ENCODE assay signal across 8 mouse cellular contexts in genomic region chr2:110229143-110230087, GRCm38 (mm10).
DNase-seq lines count a peak whose midpoint lies in the region; ATAC-seq and TF ChIP-seq lines count a peak whose summit lies in the region.

No protein-coding gene starts in this region.

- TF ChIP-seq CTCF in liver, adult 2 months (IDR thresholded peaks at IDR 0.05; ENCODE audit: low read depth, low read length), result peak; percentile 37; the same call in 1 of the 2 replicates
- TF ChIP-seq CTCF in left cerebral cortex, adult 2 months (IDR thresholded peaks at IDR 0.05), result peak; percentile 83
- TF ChIP-seq CTCF in stomach, postnatal 0 days (IDR thresholded peaks at IDR 0.05; ENCODE audit: low read depth), result peak; percentile 94

- peak; percentile 87 for DNase-seq in liver, adult 2 months (ENCODE audit: extremely low read depth, low read depth, low spot score)
- DNase-seq in liver, result no peak
- DNase-seq in cerebellum, postnatal 14 days, result peak; percentile 75 to 77
- peak; percentile 18 for DNase-seq in gastrocnemius, postnatal 25 days
- peak; percentile 64 for DNase-seq in intestine, embryonic 14.5 days (ENCODE audit: low spot score)
- peak; percentile 33 to 62 for DNase-seq in left cerebral cortex, adult 2 months (ENCODE audit: extremely low spot score in 1 of 2, low spot score in 2 of 2)
- DNase-seq in mesoderm, embryonic 11.5 days (ENCODE audit: low read depth, low spot score), result peak; percentile 86
- DNase-seq in stomach, postnatal 0 days (ENCODE audit: low spot score), result peak; percentile 54

- no peak for TF ChIP-seq POLR2A in liver, adult 2 months (IDR thresholded peaks at IDR 0.05; ENCODE audit: extremely low read depth, insufficient read depth, low read length)

- H3K9ac ChIP-seq in liver, adult 2 months (ENCODE audit: low read depth, low read length), result no peak overlapping the region
- H3K9ac ChIP-seq in intestine, embryonic 14.5 days (ENCODE audit: low read length), result no peak overlapping the region
- no peak overlapping the region for H3K9ac ChIP-seq in stomach, postnatal 0 days (ENCODE audit: low read length)

- no peaks in the 10 kb centered on the region for H3K27me3 ChIP-seq in liver, adult 2 months (ENCODE audit: control insufficient read depth, insufficient read depth, low read length)
- H3K27me3 ChIP-seq in intestine, embryonic 14.5 days (replicated peaks; ENCODE audit: control insufficient read depth, insufficient read depth, low read length), result no peaks in the 10 kb centered on the region
- H3K27me3 ChIP-seq in stomach, postnatal 0 days (ENCODE audit: control insufficient read depth, insufficient read depth, low read length), result no peaks in the 10 kb centered on the region

- H3K79me2 ChIP-seq in liver, adult 2 months (ENCODE audit: control insufficient read depth, insufficient read depth, low read length), result no peaks in the 10 kb centered on the region

- intact Hi-C loops in left cerebral cortex, adult 2 months (cut with DNase I), result loop anchor here (1.0 to 5.0 kb wide), 3 partner anchors 336 to 828 kb away; no protein-coding TSS in a partner anchor

- H3K4me3 ChIP-seq in liver, adult 2 months (ENCODE audit: insufficient read depth, low read depth, low read length), result no peak overlapping the region
- H3K4me3 ChIP-seq in intestine, embryonic 14.5 days (ENCODE audit: low read depth, low read length), result no peak overlapping the region
- H3K4me3 ChIP-seq in left cerebral cortex, adult 2 months, result no peak overlapping the region
- no peak overlapping the region for H3K4me3 ChIP-seq in stomach, postnatal 0 days (ENCODE audit: low read depth, low read length)

- whole genome bisulfite sequencing in liver, adult 2 months, result 27% methylated on average over 15 of the region's 15 CpGs
- 32% methylated on average over 15 of the region's 15 CpGs for WGBS in intestine, embryonic 14.5 days
- WGBS in stomach, postnatal 0 days, result 29% methylated on average over 15 of the region's 15 CpGs

- no peak for TF ChIP-seq EP300 in stomach, postnatal 0 days (optimal IDR thresholded peaks at IDR 0.05)

- no peak overlapping the region for H3K4me2 ChIP-seq in intestine, embryonic 14.5 days (ENCODE audit: low read length)
- H3K4me2 ChIP-seq in stomach, postnatal 0 days (replicated peaks; ENCODE audit: low read depth), result 0 out of 2 replicates have a peak overlapping the region, but pooled peaks have one; percentile 12

- H3K27ac ChIP-seq in liver, adult 2 months (replicated peaks; ENCODE audit: insufficient read depth, low read depth, low read length), result no peak overlapping the region
- H3K27ac ChIP-seq in intestine, embryonic 14.5 days (ENCODE audit: low read depth), result no peak overlapping the region
- H3K27ac ChIP-seq in left cerebral cortex, adult 2 months, result no peak overlapping the region
- H3K27ac ChIP-seq in stomach, postnatal 0 days (replicated peaks), result no peak overlapping the region

- H3K36me3 ChIP-seq in liver, adult 2 months (ENCODE audit: control insufficient read depth, insufficient read depth, low read length), result no peaks in the 10 kb centered on the region
- no peaks in the 10 kb centered on the region for H3K36me3 ChIP-seq in intestine, embryonic 14.5 days (ENCODE audit: control insufficient read depth, insufficient read depth, low read length)
- no peaks in the 10 kb centered on the region for H3K36me3 ChIP-seq in stomach, postnatal 0 days (ENCODE audit: control insufficient read depth, insufficient read depth, low read length)

- H3K9me3 ChIP-seq in intestine, embryonic 14.5 days (ENCODE audit: control insufficient read depth, low read length), result no peaks in the 10 kb centered on the region
- no peaks in the 10 kb centered on the region for H3K9me3 ChIP-seq in stomach, postnatal 0 days (ENCODE audit: control insufficient read depth, low read length)

- peak; percentile 73 for ATAC-seq in intestine, embryonic 14.5 days (replicated peaks; ENCODE audit: low FRiP score, low TSS enrichment, low read depth)
- peak; percentile 72 for ATAC-seq in stomach, postnatal 0 days (ENCODE audit: low FRiP score, low TSS enrichment)

- H3K4me1 ChIP-seq in liver, adult 2 months (ENCODE audit: control insufficient read depth, insufficient read depth, low read length), result peaks cover 4% of the 10 kb centered on the region; the same call in 1 of the 2 replicates
- H3K4me1 ChIP-seq in intestine, embryonic 14.5 days (replicated peaks; ENCODE audit: control insufficient read depth, insufficient read depth, low read length), result peaks cover 4% of the 10 kb centered on the region; the same call in 1 of the 2 replicates
- no peaks in the 10 kb centered on the region for H3K4me1 ChIP-seq in stomach, postnatal 0 days (replicated peaks; ENCODE audit: control insufficient read depth, insufficient read depth)

Comparison
In these comparisons a context has a peak if more than half of its experiments do, and no peak if none do; other contexts are left out.
1. CTCF ChIP-seq: peak in every context shown above with its lines; median percentile 94 in stomach, postnatal 0 days; 83 in left cerebral cortex, adult 2 months; 37 in liver, adult 2 months.